Mouse (Mus musculus): Measurements from ENCODE around the gene Slc25a13.

DNA sequence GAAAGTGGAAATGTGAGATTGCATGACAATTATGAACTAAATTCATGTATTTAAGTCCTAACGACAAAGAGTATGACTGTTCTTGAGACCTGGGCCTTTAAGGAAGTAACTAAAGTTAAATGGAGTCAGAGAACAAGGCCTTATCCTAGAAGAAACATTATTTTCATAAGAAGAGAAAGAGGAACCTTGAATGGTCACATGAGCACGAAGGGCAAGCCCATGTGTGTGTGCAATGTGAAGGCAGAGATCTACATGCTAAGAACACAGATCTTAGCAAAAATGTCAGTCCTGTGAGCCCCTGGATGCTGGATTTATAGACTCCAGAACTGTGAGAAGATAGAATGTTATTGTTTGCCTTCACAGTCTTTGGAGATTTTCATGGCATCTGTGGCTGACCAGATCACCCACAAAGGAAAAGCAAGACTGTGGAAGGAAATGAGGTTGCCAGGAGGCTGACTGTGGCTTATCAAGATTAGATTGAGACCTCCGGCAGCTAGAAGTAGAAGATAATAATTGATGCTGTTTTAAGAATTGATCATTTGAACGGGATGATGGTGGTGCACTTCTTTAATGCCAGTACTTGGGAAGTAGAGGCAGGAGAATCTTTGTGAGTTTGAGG is 46.4 kb upstream of the Slc25a13 start:
- TF ChIP-seq CTCF (IDR thresholded peaks at IDR 0.05; ENCODE audit: extremely low read depth, insufficient read length, insufficient replicate concordance, low read depth, low read length) (no peak), POLR2A (IDR thresholded peaks at IDR 0.05; ENCODE audit: low read depth, low read length) (no peak)

All from small intestine, adult 2 months (tissue).